1 mouse cellular context compared by ENCODE assay signal in genomic region chr9:78479308-78479707, GRCm38 (mm10).
A peak's percentile ranks its signal among the peaks of the same experiment; 100 is the strongest.
TF ChIP-seq lines count a peak whose summit lies in the region.

No protein-coding gene starts in this region.

TF ChIP-seq in MEL, 35 proteins besides CTCF, POLR2A, EP300 and RAD21:
- TF ChIP-seq CHD1 (IDR thresholded peaks at IDR 0.05; ENCODE audit: low read depth, low read length) = 0 out of 2 replicates have a peak, but pooled peaks have one; percentile 82
